Mouse (Mus musculus) limb, embryonic 14.5 days (tissue): ENCODE measurements around the gene Cldn14. TPM values are rescaled to one million over a fixed set of nuclear protein-coding genes. Genes with fewer than 3 reads are reported as not detected.
"Not testable (repeated sequence)": the region's sequence is repeated elsewhere in the genome, so short reads cannot be mapped to it uniquely, and the experiment has no call there.

Experiments
- ATAC-seq: fragments of 200-750 bp; cut with Nextera tagmentation; 2 replicates; pipeline ENCODE4 v1.8.0; 2017; ENCODE audit warnings: low read depth, moderate number of reproducible peaks, moderate TSS enrichment; ENCODE audit not compliant: low FRiP score
- DNase-seq: peaks from one replicate; pipeline ENCODE4 v3.0.0-alpha.2; 2015; ENCODE audit warnings: low spot score
- H3K27ac ChIP-seq: fragments of 300-500 bp; sonication (generic); replicated peaks from 2 replicates; pipeline ENCODE4 v1.5.1; 2014; ENCODE audit warnings: low read depth, mild to moderate bottlenecking, low read length, moderate library complexity, mixed read lengths
- H3K27me3 ChIP-seq: fragments of 300-500 bp; sonication (generic); 2 replicates; pipeline ENCODE4 v1.6.1; 2014; ENCODE audit warnings: low read length, mixed read lengths; ENCODE audit not compliant: control insufficient read depth, insufficient read depth
- H3K36me3 ChIP-seq: fragments of 300-500 bp; sonication (generic); 2 replicates; pipeline ENCODE4 v1.6.1; 2014; ENCODE audit warnings: mild to moderate bottlenecking, low read length, moderate library complexity, mixed read lengths; ENCODE audit not compliant: control insufficient read depth, insufficient read depth
- H3K4me1 ChIP-seq: fragments of 300-500 bp; sonication (generic); 2 replicates; pipeline ENCODE4 v1.6.1; 2014; ENCODE audit warnings: antibody characterized with exemption, low read length, mixed read lengths; ENCODE audit not compliant: control insufficient read depth, insufficient read depth
- H3K4me2 ChIP-seq: fragments of 300-500 bp; sonication (generic); replicated peaks from 2 replicates; pipeline ENCODE4 v1.6.1; 2014; ENCODE audit warnings: low read depth, mild to moderate bottlenecking, low read length, moderate library complexity; ENCODE audit not compliant: severe bottlenecking
- H3K4me3 ChIP-seq: fragments of 300-500 bp; sonication (generic); replicated peaks from 2 replicates; pipeline ENCODE4 v1.5.1; 2014; ENCODE audit warnings: low read length
- H3K9ac ChIP-seq: fragments of 300-500 bp; sonication (generic); 2 replicates; pipeline ENCODE4 v1.6.1; 2014; ENCODE audit warnings: mild to moderate bottlenecking, low read depth, low read length, moderate library complexity; ENCODE audit not compliant: severe bottlenecking
- H3K9me3 ChIP-seq: fragments of 300-500 bp; sonication (generic); 2 replicates; pipeline ENCODE4 v1.6.1; 2016; ENCODE audit warnings: low read length; ENCODE audit not compliant: control insufficient read depth
- POLR2A ChIP-seq: fragments of 200-500 bp; IDR thresholded peaks from 2 replicates; pipeline ENCODE4 v1.8.0; 2012; ENCODE audit warnings: inconsistent platforms, mild to moderate bottlenecking, moderate library complexity, borderline replicate concordance; ENCODE audit not compliant: insufficient read depth, insufficient read length; ENCODE audit errors: extremely low read depth
- WGBS: fragments of 180-500 bp; shearing (Covaris S2); extraction: QIAGEN DNeasy Blood & Tissue Kit; methylation state at CpG from one replicate; pipeline ENCODE4 v1.1.7; 2014; 5-methylcytosine and 5-hydroxymethylcytosine counted together
- polyA plus RNA-seq, 2 experiments: library from polyadenylated mRNA; depleted of rRNA in 1 of 2; stranded (reverse) in 1 of 2; unstranded in 1 of 2; fragments of >200 nt; fragmentation: Nextera tagmentation in 1 of 2; extraction: Ambion mirVana in 1 of 2; gene quantifications; 2 replicates each; pipeline versions ENCODE4 v1.2.1 to v1.2.3; 2012 to 2014

The Cldn14 gene
- polyA plus RNA-seq, 2 experiments = not detected

DNA sequence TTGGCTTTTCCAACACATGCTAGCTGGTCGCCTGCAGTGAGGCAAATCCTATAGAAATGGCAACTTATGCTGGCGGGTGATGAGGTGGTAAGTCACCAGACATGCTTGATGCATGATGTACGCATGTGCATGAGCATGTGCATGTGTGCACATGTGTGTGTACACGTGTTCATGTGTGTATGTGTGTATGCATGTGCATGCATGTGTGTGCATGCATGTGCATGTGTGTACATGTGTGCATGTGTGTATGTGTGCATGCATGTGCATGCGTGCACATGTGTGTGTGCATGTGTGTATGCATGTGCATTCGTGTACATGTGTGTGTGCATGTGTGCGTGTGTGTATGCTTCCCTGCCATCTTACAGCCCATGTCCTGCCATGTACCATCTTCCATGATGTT, 28.6 kb upstream of the Cldn14 start:
- H3K27ac ChIP-seq = no peak overlapping the region
- WGBS = 88% methylated on average over 7 of the region's 7 CpGs
- peaks cover 13% of the 10 kb centered on the region; the same call in 1 of the 2 replicates for H3K27me3 ChIP-seq
- no peaks in the 10 kb centered on the region for H3K36me3 ChIP-seq
- no peak overlapping the region for H3K9ac ChIP-seq
- ATAC-seq (no peak), DNase-seq (no peak)
- TF ChIP-seq POLR2A = no peak
- no peak overlapping the region for H3K4me2 ChIP-seq
- H3K4me3 ChIP-seq = no peak overlapping the region
- no peaks in the 10 kb centered on the region for H3K9me3 ChIP-seq
- H3K4me1 ChIP-seq = peaks cover 17% of the 10 kb centered on the region

DNA sequence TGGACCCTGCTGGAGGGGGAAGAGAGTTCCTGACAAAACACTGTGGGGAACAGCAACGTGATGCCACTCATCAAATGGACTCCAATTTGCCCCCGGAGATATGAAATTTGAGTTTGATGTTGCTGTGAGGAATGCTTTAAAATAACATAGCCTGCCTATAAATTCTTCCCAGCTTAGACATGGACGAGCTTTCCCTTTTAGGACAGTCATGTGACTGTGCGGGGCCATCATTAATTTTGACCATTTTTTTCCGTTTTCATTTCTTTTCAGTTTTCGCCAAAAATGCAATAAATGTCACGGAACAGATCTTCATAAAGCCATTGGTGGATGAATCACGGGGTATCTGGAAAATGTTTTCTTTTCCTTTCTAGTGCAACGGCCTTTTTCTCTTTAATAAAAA, 25.5 kb upstream of the Cldn14 start:
- no peak for TF ChIP-seq POLR2A
- Histone ChIP-seq H3K4me3 (no peak overlapping the region), H3K9ac (no peak overlapping the region), H3K4me2 (no peak overlapping the region), H3K27ac (no peak overlapping the region), H3K9me3 (no peaks in the 10 kb centered on the region), H3K4me1 (peaks cover 11% of the 10 kb centered on the region), H3K36me3 (no peaks in the 10 kb centered on the region), H3K27me3 (no peaks in the 10 kb centered on the region)
- 42% methylated on average over 9 of the region's 9 CpGs for WGBS
- DNase-seq (no peak), ATAC-seq (0 out of 2 replicates have a peak, but pooled peaks have one; percentile 27)

DNA sequence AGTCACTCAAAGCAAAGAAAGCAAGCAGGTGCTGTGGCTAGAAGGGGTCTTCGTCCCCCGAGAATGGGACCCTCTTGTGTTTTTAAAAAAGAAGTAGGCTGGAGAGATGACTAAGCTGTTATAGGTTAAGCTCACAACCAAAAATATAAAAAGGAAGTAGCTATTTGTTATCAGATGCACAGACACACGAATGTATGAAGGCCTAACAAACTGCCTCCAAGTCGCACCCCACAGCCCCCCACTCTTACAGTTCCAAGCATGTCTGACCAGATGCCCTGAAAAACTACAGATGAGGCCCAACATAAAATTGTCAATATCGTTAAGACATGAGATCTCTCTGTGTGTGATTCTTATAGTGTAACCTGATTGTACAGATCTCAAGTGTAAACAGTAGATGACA, 23.6 kb upstream of the Cldn14 start:
- Histone ChIP-seq H3K36me3 (no peaks in the 10 kb centered on the region), H3K27ac (no peak overlapping the region), H3K9ac (no peak overlapping the region), H3K9me3 (no peaks in the 10 kb centered on the region), H3K27me3 (no peaks in the 10 kb centered on the region), H3K4me2 (no peak overlapping the region), H3K4me3 (no peak overlapping the region), H3K4me1 (peaks cover 19% of the 10 kb centered on the region)
- WGBS = 91% methylated on average over 5 of the region's 5 CpGs
- ATAC-seq = no peak
- DNase-seq = no peak
- TF ChIP-seq POLR2A = no peak

DNA sequence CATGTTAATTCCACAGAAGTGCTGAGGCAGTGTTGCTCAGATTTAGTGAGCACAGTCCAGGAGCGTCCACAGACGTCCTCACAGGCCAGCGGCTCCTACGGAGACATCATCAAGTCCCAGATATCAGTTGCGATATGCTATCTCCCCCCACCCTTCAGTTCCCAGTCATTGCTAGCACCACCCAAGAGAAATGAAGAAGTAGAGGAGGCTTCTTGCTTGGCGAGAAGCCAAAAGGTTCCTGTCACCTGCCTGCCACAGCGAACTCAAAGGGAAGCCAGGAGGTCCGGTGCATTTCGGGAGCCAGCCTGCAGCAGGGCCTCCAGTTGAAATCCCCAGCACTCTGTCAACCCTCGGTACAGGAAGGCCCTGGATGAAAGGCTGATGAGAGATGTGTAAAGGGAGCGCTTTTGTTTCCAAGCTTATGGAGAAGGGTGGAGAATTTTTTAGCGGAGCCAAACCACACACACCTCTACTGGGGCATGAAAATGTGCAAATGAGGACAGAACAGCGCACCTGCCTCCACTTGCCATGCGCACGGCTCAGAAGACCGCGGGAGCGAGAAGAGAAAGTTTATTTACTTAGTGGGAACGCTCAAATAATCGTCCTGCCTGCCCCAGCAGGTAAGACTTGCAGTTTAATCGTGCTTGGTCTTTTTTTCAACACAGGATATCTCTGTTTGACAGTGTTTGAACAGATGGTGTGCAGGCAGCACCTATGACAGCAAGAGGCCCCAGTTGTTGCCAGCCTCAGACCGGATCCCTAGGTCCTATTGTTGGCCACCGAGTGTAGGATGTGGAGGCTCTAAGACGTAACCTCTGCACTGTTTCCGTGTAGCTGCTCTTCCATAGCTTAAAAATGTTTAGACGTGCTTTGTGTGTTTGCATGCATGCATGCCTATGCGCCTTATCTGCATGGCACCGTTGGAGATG, 15.0 kb upstream of the Cldn14 start:
- H3K36me3 ChIP-seq = no peaks in the 10 kb centered on the region
- no peak for TF ChIP-seq POLR2A
- peaks cover 11% of the 10 kb centered on the region; the same call in 1 of the 2 replicates for H3K4me1 ChIP-seq
- DNase-seq = no peak
- no peak overlapping the region for H3K4me2 ChIP-seq
- H3K27ac ChIP-seq = no peak overlapping the region
- H3K9me3 ChIP-seq = 0 out of 2 replicates have a peak, but pooled peaks cover 5% of the 10 kb centered on the region
- WGBS = 78% methylated on average over 28 of the region's 28 CpGs
- H3K27me3 ChIP-seq = no peaks in the 10 kb centered on the region
- ATAC-seq = no peak
- no peak overlapping the region for H3K9ac ChIP-seq
- H3K4me3 ChIP-seq = no peak overlapping the region

DNA sequence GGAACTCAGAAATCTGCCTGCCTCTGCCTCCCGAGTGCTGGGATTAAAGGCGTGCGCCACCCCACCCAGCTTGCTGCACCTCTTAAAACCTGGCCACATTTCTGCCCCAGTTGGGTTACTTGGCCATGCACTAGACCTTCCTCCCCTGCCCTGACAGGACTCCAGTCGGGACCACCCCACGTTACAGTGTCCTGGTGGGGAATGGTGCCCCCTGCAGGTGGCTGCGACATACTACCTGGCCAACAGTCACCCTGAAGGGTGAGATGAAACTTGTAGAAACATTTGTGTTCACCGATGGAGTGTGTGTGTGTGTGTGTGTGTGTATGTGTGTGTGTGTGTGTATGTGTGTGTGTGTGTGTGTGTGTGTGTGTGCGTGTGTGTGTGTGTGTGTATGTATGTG, 11.1 kb upstream of the Cldn14 start:
- not testable (repeated sequence) for H3K4me3 ChIP-seq, DNase-seq, ATAC-seq, H3K9me3 ChIP-seq, H3K36me3 ChIP-seq, H3K27ac ChIP-seq, H3K4me1 ChIP-seq, H3K4me2 ChIP-seq, H3K27me3 ChIP-seq, H3K9ac ChIP-seq
- 75% methylated on average over 8 of the region's 8 CpGs for WGBS
